Mouse (Mus musculus): Measurements from ENCODE around the gene Prokr1.

DNA sequence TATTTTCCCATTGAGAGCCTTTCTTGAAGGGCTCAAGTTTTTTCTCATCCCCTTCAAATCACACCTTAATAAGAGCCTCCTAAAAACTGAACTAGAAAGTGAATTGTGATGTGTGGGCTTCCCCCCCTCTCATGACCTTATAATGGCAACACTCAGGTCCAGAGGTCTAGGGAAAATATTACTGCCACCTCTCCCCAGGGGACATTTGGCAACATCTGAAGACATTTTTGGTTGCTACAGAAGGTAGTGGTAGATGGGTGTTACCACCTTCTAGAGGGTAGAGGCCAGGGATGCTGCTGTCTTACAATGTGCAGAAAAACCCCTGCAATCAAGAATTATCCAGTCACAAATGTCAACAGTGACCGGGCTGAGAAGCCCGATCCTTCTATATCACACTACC, 60.2 kb downstream of the Prokr1 start:
- TF ChIP-seq CTCF (IDR thresholded peaks at IDR 0.05) (no peak), EP300 (IDR thresholded peaks at IDR 0.05; ENCODE audit: insufficient read depth, low read depth, low read length) (no peak), POLR2A (IDR thresholded peaks at IDR 0.05; ENCODE audit: insufficient read depth, low read depth, low read length) (no peak)
